Mouse (Mus musculus) limb, embryonic 14.5 days (tissue): ENCODE data around the gene Jakmip3. TPM values are rescaled to one million over a fixed set of nuclear protein-coding genes. Genes with fewer than 3 reads are reported as not detected.
A peak's percentile ranks its signal among the peaks of the same experiment; 100 is the strongest.

Experiments used
- ATAC-seq: fragments of 200-750 bp; cut with Nextera tagmentation; 2 replicates; pipeline ENCODE4 v1.8.0; 2017; ENCODE audit warnings: low read depth, moderate number of reproducible peaks, moderate TSS enrichment; ENCODE audit not compliant: low FRiP score
- DNase-seq: peaks from one replicate; pipeline ENCODE4 v3.0.0-alpha.2; 2015; ENCODE audit warnings: low spot score
- H3K27ac ChIP-seq: fragments of 300-500 bp; sonication (generic); replicated peaks from 2 replicates; pipeline ENCODE4 v1.5.1; 2014; ENCODE audit warnings: low read depth, mild to moderate bottlenecking, low read length, moderate library complexity, mixed read lengths
- H3K27me3 ChIP-seq: fragments of 300-500 bp; sonication (generic); 2 replicates; pipeline ENCODE4 v1.6.1; 2014; ENCODE audit warnings: low read length, mixed read lengths; ENCODE audit not compliant: control insufficient read depth, insufficient read depth
- H3K36me3 ChIP-seq: fragments of 300-500 bp; sonication (generic); 2 replicates; pipeline ENCODE4 v1.6.1; 2014; ENCODE audit warnings: mild to moderate bottlenecking, low read length, moderate library complexity, mixed read lengths; ENCODE audit not compliant: control insufficient read depth, insufficient read depth
- H3K4me1 ChIP-seq: fragments of 300-500 bp; sonication (generic); 2 replicates; pipeline ENCODE4 v1.6.1; 2014; ENCODE audit warnings: antibody characterized with exemption, low read length, mixed read lengths; ENCODE audit not compliant: control insufficient read depth, insufficient read depth
- H3K4me2 ChIP-seq: fragments of 300-500 bp; sonication (generic); replicated peaks from 2 replicates; pipeline ENCODE4 v1.6.1; 2014; ENCODE audit warnings: low read depth, mild to moderate bottlenecking, low read length, moderate library complexity; ENCODE audit not compliant: severe bottlenecking
- H3K4me3 ChIP-seq: fragments of 300-500 bp; sonication (generic); replicated peaks from 2 replicates; pipeline ENCODE4 v1.5.1; 2014; ENCODE audit warnings: low read length
- H3K9ac ChIP-seq: fragments of 300-500 bp; sonication (generic); 2 replicates; pipeline ENCODE4 v1.6.1; 2014; ENCODE audit warnings: mild to moderate bottlenecking, low read depth, low read length, moderate library complexity; ENCODE audit not compliant: severe bottlenecking
- H3K9me3 ChIP-seq: fragments of 300-500 bp; sonication (generic); 2 replicates; pipeline ENCODE4 v1.6.1; 2016; ENCODE audit warnings: low read length; ENCODE audit not compliant: control insufficient read depth
- POLR2A ChIP-seq: fragments of 200-500 bp; IDR thresholded peaks from 2 replicates; pipeline ENCODE4 v1.8.0; 2012; ENCODE audit warnings: inconsistent platforms, mild to moderate bottlenecking, moderate library complexity, borderline replicate concordance; ENCODE audit not compliant: insufficient read depth, insufficient read length; ENCODE audit errors: extremely low read depth
- WGBS: fragments of 180-500 bp; shearing (Covaris S2); extraction: QIAGEN DNeasy Blood & Tissue Kit; methylation state at CpG from one replicate; pipeline ENCODE4 v1.1.7; 2014; 5-methylcytosine and 5-hydroxymethylcytosine counted together
- polyA plus RNA-seq, 2 experiments: library from polyadenylated mRNA; depleted of rRNA in 1 of 2; stranded (reverse) in 1 of 2; unstranded in 1 of 2; fragments of >200 nt; fragmentation: Nextera tagmentation in 1 of 2; extraction: Ambion mirVana in 1 of 2; gene quantifications; 2 replicates each; pipeline versions ENCODE4 v1.2.1 to v1.2.3; 2012 to 2014

The Jakmip3 gene
- polyA plus RNA-seq, 2 experiments, result 0.48 to 1.4 TPM

- no peak overlapping the region for H3K4me2 ChIP-seq
- H3K27me3 ChIP-seq, result peaks cover 17% of the 10 kb centered on the region; the same call in 1 of the 2 replicates
- TF ChIP-seq POLR2A, result no peak
- DNase-seq (peak; percentile 22), ATAC-seq (no peak)
- H3K27ac ChIP-seq, result no peak overlapping the region
- no peaks in the 10 kb centered on the region for H3K9me3 ChIP-seq
- peaks cover 45% of the 10 kb centered on the region for H3K4me1 ChIP-seq
- WGBS, result 37% methylated on average over 11 of the region's 11 CpGs
- no peak overlapping the region for H3K4me3 ChIP-seq
- no peak overlapping the region for H3K9ac ChIP-seq
- H3K36me3 ChIP-seq, result no peaks in the 10 kb centered on the region
These were observed 75.8 kb downstream of the Jakmip3 start for GRCm38 (mm10) chr7:139016288-139016687.

GRCm38 (mm10) chr7:139017249-139017903 lies 76.8 kb downstream of the Jakmip3 start:
- DNase-seq (no peak), ATAC-seq (no peak)
- no peaks in the 10 kb centered on the region for H3K36me3 ChIP-seq
- no peak overlapping the region for H3K27ac ChIP-seq
- no peak for TF ChIP-seq POLR2A
- H3K27me3 ChIP-seq, result peaks cover 13% of the 10 kb centered on the region; the same call in 1 of the 2 replicates
- 72% methylated on average over 15 of the region's 15 CpGs for WGBS
- no peak overlapping the region for H3K4me2 ChIP-seq
- H3K9me3 ChIP-seq, result no peaks in the 10 kb centered on the region
- no peak overlapping the region for H3K9ac ChIP-seq
- peaks cover 37% of the 10 kb centered on the region for H3K4me1 ChIP-seq
- no peak overlapping the region for H3K4me3 ChIP-seq

- Histone ChIP-seq H3K36me3 (no peaks in the 10 kb centered on the region), H3K4me2 (no peak overlapping the region), H3K4me1 (peaks cover 15% of the 10 kb centered on the region), H3K27ac (no peak overlapping the region), H3K27me3 (0 out of 2 replicates have a peak, but pooled peaks cover 4% of the 10 kb centered on the region), H3K9ac (no peak overlapping the region), H3K4me3 (no peak overlapping the region), H3K9me3 (no peaks in the 10 kb centered on the region)
- ATAC-seq, result no peak
- WGBS, result 20% methylated on average over 16 of the region's 20 CpGs
- no peak for DNase-seq
- no peak for TF ChIP-seq POLR2A
These were observed 80.4 kb downstream of the Jakmip3 start for GRCm38 (mm10) chr7:139020884-139021283.

DNA sequence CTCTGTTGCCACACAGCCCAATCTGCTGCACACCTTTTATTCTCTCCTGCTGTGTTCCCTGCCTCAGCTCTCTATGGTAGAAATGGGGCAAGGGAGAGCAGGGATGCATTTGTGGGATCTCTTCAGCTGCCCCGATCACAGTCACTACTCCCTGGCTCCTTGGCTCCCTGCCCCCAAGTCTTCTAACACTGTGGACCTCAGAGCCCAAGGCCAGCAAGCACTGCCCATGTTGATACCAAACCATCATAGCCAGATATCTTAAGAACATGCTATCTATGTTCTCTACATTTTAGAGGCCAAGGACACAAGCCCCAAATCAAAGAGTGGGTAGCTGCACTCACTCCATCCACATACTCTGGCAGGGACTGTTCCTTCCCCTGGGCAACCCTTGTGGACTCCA lies 80.8 kb downstream of the Jakmip3 start:
- no peak overlapping the region for H3K4me3 ChIP-seq
- H3K36me3 ChIP-seq, result no peaks in the 10 kb centered on the region
- TF ChIP-seq POLR2A, result no peak
- 0 out of 2 replicates have a peak, but pooled peaks cover 3% of the 10 kb centered on the region for H3K27me3 ChIP-seq
- WGBS, result 39% methylated on average over 1 of the region's 1 CpGs
- DNase-seq (no peak), ATAC-seq (no peak)
- H3K9me3 ChIP-seq, result no peaks in the 10 kb centered on the region
- no peak overlapping the region for H3K9ac ChIP-seq
- no peak overlapping the region for H3K27ac ChIP-seq
- peaks cover 10% of the 10 kb centered on the region for H3K4me1 ChIP-seq
- H3K4me2 ChIP-seq, result no peak overlapping the region

DNA sequence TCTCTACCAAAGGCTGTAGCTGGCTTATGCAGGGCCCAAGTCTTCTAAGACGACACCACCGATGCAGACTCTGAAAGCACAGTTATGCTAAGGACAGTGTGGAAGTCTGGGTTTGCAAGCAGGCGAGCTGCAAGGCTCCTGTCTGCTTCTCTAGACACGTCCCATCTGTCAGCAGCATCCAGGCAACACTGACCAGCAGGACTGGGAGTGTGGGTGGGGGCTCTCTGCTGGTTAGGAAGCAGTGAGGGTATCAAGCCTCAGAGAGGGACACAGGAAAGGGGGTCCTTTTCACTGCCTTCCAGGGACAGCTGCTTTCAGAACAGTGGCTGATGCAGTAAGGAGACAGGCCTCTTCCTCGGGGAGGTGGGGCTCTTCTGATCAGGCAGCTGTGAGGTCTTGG lies 86.6 kb downstream of the Jakmip3 start:
- no peak for TF ChIP-seq POLR2A
- no peak for ATAC-seq
- Histone ChIP-seq H3K27me3 (no peaks in the 10 kb centered on the region), H3K9me3 (no peaks in the 10 kb centered on the region), H3K36me3 (no peaks in the 10 kb centered on the region), H3K4me2 (no peak overlapping the region), H3K4me3 (no peak overlapping the region), H3K9ac (no peak overlapping the region), H3K4me1 (no peaks in the 10 kb centered on the region; the same call in 1 of the 2 replicates), H3K27ac (no peak overlapping the region)
- DNase-seq, result no peak
- WGBS, result 79% methylated on average over 5 of the region's 5 CpGs
